Mouse (Mus musculus): Measurements from ENCODE around the gene Agpat3. TPM values are rescaled to one million over a fixed set of nuclear protein-coding genes. Genes with fewer than 3 reads are reported as not detected.

The Agpat3 gene
- total RNA-seq, 2 experiments from 2014 or later = 214 to 237 TPM

- DNase-seq = peak; percentile 82 to 84
Measured at GRCm38 (mm10) chr10:78255646-78256059, 96.6 kb downstream of the Agpat3 start.

- no peak for DNase-seq
Measured at GRCm38 (mm10) chr10:78247206-78247605, 105.1 kb downstream of the Agpat3 start.

GRCm38 (mm10) chr10:78246725-78247124, 105.6 kb downstream of the Agpat3 start:
- no peak for DNase-seq

- DNase-seq = no peak
Measured at GRCm38 (mm10) chr10:78245225-78245547, 107.1 kb downstream of the Agpat3 start.

GRCm38 (mm10) chr10:78244438-78245224, 107.7 kb downstream of the Agpat3 start, which contains the start of gene Trappc10:
TSS of gene Trappc10 (minus strand) at chr10:78244641.
- peak; percentile 89 to 93 for DNase-seq

- DNase-seq = peak; percentile 49 to 57
Measured at GRCm38 (mm10) chr10:78244058-78244437, 108.2 kb downstream of the Agpat3 start.

GRCm38 (mm10) chr10:78238926-78239325, 113.4 kb downstream of the Agpat3 start:
- peak in 1 of 2 experiments; percentile 21 for DNase-seq

GRCm38 (mm10) chr10:78238297-78238696, 114.0 kb downstream of the Agpat3 start:
- DNase-seq = no peak

- no peak for DNase-seq
Measured at GRCm38 (mm10) chr10:78237809-78238208, 114.5 kb downstream of the Agpat3 start.

GRCm38 (mm10) chr10:78236885-78237629, 115.2 kb downstream of the Agpat3 start:
- DNase-seq = no peak

GRCm38 (mm10) chr10:78233756-78234155, 118.5 kb downstream of the Agpat3 start:
- DNase-seq = no peak

- DNase-seq = no peak
Measured at GRCm38 (mm10) chr10:78233161-78233560, 119.1 kb downstream of the Agpat3 start.

- no peak for DNase-seq
Measured at GRCm38 (mm10) chr10:78232301-78232980, 119.8 kb downstream of the Agpat3 start.

- no peak for DNase-seq
Measured at GRCm38 (mm10) chr10:78228560-78228928, 123.7 kb downstream of the Agpat3 start.

GRCm38 (mm10) chr10:78227875-78228559, 124.3 kb downstream of the Agpat3 start:
- DNase-seq = peak; percentile 36 to 55

- no peak for DNase-seq
Measured at GRCm38 (mm10) chr10:78224136-78224535, 128.2 kb downstream of the Agpat3 start.

- DNase-seq = peak; percentile 47 to 59
Measured at GRCm38 (mm10) chr10:78222908-78223307, 129.4 kb downstream of the Agpat3 start.

- no peak for DNase-seq
Measured at GRCm38 (mm10) chr10:78221315-78221714, 131.0 kb downstream of the Agpat3 start.

- DNase-seq = no peak
Measured at GRCm38 (mm10) chr10:78219528-78219927, 132.8 kb downstream of the Agpat3 start.
